Mouse (Mus musculus) mammary gland, adult 2 months (tissue): ENCODE data around the gene Olfr711. TPM values are rescaled to one million over a fixed set of nuclear protein-coding genes. Genes with fewer than 3 reads are reported as not detected.

Experiments used
- polyA plus RNA-seq: library from polyadenylated mRNA; depleted of rRNA; stranded (reverse); fragments of >200 nt; gene quantifications from 2 replicates; pipeline ENCODE4 v1.2.3, GENCODE M21; 2012; ENCODE audit warnings: low replicate concordance; rRNA removed

Olfr711 gene
- polyA plus RNA-seq = not detected in 2 replicates

DNA sequence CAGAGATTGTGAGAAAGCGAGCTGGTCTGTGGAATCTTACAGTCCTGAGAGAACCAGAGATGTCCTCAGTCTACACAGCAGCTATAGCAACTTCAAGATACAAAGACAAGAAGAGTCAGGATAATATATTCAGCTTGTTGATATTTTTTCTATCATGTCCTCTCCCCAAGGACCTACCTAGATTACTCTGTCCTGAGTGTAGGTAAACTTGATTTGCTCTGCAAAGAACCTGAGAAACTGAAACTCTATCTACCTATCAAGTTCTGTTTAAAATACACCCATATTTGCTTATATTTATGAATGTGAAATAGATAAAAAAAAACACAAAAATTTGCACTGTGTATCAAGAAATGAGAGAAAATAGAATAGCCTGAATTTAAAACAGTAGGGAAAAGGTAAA lies at the start of gene Olfr711:
Gene Olfr711, minus strand, starts transcription at position 101 of the 400 bp plus-strand sequence.

DNA sequence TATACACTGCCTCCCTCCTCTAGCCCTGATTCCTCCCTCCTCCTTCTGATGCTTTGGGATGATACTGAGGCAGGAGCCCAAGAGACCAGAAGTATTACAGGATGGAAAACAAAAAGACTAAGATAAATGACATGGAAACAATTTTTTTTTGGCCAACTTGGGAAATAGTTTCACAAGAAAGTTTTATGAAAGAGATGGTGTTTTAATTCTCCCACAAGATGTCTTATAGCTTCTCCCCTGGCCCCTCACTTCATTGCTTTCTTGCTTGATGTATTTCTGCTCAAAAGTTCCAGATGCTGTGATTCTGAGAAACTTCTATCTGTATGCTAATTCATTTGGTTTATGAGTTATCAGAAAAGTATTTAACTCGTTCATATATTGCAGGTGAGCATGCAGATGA lies 30.7 kb upstream of the Olfr711 start, which contains the start of gene Olfr2:
Gene Olfr2, minus strand, starts transcription at position 101 of the 400 bp plus-strand sequence.

DNA sequence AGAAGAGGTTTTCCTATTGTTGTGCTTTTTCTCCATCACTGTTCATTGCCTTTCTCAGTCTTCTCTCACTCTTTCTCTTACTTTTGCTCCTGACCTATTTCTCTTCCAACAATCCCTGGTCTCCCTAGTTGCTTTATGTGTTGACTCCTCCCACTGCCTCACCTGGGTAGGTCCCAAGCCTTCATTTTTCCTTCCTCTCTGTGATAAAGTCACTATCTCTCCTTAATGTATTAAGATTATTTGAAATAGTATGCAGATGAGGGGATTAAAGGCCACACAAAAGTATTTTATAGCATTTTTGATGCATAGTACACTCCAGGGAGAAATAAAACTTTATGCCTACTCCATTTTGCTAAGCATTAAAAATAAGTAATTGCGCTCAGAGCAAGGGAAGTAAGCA lies 11.4 kb downstream of the Olfr711 start, which contains the start of gene Olfr6:
Gene Olfr6, minus strand, starts transcription at position 101 of the 400 bp plus-strand sequence.

GRCm38 (mm10) chr7:106948212-106948611 lies 27.0 kb downstream of the Olfr711 start, which contains the start of gene Olfr710:
TSS of gene Olfr710 (minus strand) at chr7:106948312.

GRCm38 (mm10) chr7:106932119-106932518 lies 43.1 kb downstream of the Olfr711 start, which contains the start of gene Olfr709-ps1:
TSS of gene Olfr709-ps1 (minus strand) at chr7:106932219.

Other genes with a start within 250 kb of the Olfr711 start
- not detected in 2 replicates for gene Olfr697, start 233.0 kb downstream of the Olfr711 start, polyA plus RNA-seq
- not detected in 2 replicates for gene Olfr698, start 220.1 kb downstream of the Olfr711 start, polyA plus RNA-seq
- not detected in 2 replicates for gene Olfr699, start 182.3 kb downstream of the Olfr711 start, polyA plus RNA-seq
- not detected in 2 replicates for gene Olfr700, start 166.6 kb downstream of the Olfr711 start, polyA plus RNA-seq
- gene Olfr701, start 161.3 kb downstream of the Olfr711 start, polyA plus RNA-seq = not detected in 2 replicates
- not detected in 2 replicates for gene Olfr702, start 141.6 kb downstream of the Olfr711 start, polyA plus RNA-seq
- gene Olfr703, start 132.1 kb downstream of the Olfr711 start, polyA plus RNA-seq = not detected in 2 replicates
- not detected in 2 replicates for gene Olfr704, start 112.3 kb downstream of the Olfr711 start, polyA plus RNA-seq
- gene Olfr705, start 98.6 kb downstream of the Olfr711 start, polyA plus RNA-seq = not detected in 2 replicates
- gene Olfr706, start 87.3 kb downstream of the Olfr711 start, polyA plus RNA-seq = not detected in 2 replicates
- gene Olfr707, start 74.2 kb downstream of the Olfr711 start, polyA plus RNA-seq = not detected in 2 replicates
- not detected in 2 replicates for gene Olfr1532-ps1, start 67.5 kb downstream of the Olfr711 start, polyA plus RNA-seq
- not detected in 2 replicates for gene Olfr709-ps1, start 43.2 kb downstream of the Olfr711 start, polyA plus RNA-seq
- gene Olfr710, start 27.1 kb downstream of the Olfr711 start, polyA plus RNA-seq = not detected in 2 replicates
- gene Olfr6, start 11.5 kb downstream of the Olfr711 start, polyA plus RNA-seq = not detected in 2 replicates
- gene Olfr2, start 30.6 kb upstream of the Olfr711 start, polyA plus RNA-seq = not detected in 2 replicates
- gene Olfr713, start 55.7 kb upstream of the Olfr711 start, polyA plus RNA-seq = not detected in 2 replicates
- not detected in 2 replicates for gene Olfr714, start 95.5 kb upstream of the Olfr711 start, polyA plus RNA-seq
- not detected in 2 replicates for gene Olfr17, start 117.8 kb upstream of the Olfr711 start, polyA plus RNA-seq
- gene Olfr715b, start 134.9 kb upstream of the Olfr711 start, polyA plus RNA-seq = not detected in 2 replicates
- gene Olfr715, start 155.6 kb upstream of the Olfr711 start, polyA plus RNA-seq = not detected in 2 replicates
- not detected in 2 replicates for gene Olfr716, start 162.9 kb upstream of the Olfr711 start, polyA plus RNA-seq
- gene Nlrp14, start 191.5 kb upstream of the Olfr711 start, polyA plus RNA-seq = not detected in 2 replicates
- gene Rbmxl2, start 234.0 kb upstream of the Olfr711 start, polyA plus RNA-seq = not detected in 2 replicates